Mouse (Mus musculus) cerebellum, adult 11-12 months (tissue): ENCODE measurements around the gene Myo16.

Source experiments
- DNase-seq: peaks from one replicate; pipeline ENCODE4 v3.0.0; 2022

Gene Myo16

GRCm38 (mm10) chr8:10562636-10563035, 408.9 kb downstream of the Myo16 start:
- DNase-seq: no peak

- DNase-seq: no peak
Observed at GRCm38 (mm10) chr8:10565231-10566029, 411.7 kb downstream of the Myo16 start.

DNA sequence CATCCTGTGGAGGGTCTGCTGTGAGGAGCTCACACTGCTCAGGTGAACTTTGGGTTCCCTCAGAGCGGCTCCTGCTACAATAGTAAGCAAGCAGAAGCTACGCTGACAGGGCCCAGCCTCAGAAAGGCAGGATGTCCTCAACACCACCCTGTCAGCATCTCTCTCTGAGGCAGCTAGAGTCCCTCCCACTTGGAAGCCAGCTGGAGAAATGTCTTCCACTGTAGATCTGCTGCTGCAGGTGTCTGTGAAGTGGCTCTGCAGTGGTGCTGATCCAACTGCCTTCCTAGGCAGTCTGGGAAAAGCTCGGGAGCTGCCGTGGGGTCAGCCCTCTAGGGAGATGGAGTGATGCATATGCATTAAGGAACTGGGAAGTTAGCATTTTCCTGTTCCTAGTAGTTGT, 414.7 kb downstream of the Myo16 start:
- no peak for DNase-seq

DNA sequence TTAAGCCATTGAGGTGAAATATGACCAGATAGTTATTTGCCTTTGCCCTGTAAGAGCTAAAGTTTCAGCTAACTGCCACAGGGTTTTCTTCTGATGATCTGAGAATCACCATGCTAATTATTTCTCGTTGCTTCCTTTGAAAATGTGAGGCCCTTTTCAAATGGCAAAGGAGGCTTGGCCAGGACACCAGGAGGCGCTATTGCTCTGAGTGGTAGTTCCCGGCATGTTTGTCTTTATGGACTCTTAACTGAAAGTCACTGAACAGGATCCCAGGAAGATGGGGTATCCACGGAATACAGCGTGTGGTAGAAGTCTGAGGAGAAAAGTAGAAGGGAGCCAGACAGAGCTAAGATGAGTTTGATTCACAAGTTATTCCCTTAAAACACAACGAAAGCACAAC, 420.4 kb downstream of the Myo16 start:
- peak; percentile 34 for DNase-seq

- DNase-seq: no peak
Observed at GRCm38 (mm10) chr8:10575244-10575643, 421.5 kb downstream of the Myo16 start.

DNA sequence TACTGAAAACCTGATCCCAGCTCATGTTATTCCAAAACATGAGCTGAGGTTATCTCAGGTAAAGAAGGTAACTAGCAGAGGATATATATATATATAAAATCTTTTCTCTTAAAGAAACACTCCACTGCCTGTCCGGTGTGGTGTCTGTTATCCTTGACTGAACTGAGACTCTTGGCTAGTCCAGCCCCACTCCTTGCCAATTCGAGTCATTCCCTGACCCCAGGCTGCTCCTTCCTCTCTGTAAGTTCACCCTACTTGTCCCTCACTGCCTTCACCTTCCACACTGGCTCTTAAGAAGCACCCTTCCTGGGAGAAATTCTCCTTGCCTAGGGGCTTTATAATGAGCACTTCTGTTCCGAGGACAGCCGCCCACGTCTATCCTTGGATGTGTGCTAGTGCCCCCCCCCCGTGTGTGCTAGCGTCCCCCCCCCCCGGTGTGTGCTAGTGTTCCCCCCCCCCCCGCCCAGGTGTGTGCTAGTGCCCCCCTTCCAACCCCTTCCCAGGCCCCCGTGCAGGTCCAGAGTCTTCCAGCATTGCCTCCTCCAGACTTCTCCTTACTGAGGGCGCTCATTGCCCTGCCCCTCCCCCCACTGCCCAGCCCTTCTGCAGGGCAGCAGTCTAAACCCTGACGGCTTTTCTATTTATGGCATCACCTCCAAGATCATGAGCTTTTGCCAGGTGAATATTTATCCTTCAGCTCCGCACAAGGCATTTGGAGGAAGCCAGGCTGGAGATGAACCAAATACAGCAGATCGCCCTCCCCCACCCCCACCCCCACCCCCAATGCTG, 433.4 kb downstream of the Myo16 start:
- DNase-seq: no peak

GRCm38 (mm10) chr8:10589422-10589933, 435.8 kb downstream of the Myo16 start:
- no peak for DNase-seq

DNA sequence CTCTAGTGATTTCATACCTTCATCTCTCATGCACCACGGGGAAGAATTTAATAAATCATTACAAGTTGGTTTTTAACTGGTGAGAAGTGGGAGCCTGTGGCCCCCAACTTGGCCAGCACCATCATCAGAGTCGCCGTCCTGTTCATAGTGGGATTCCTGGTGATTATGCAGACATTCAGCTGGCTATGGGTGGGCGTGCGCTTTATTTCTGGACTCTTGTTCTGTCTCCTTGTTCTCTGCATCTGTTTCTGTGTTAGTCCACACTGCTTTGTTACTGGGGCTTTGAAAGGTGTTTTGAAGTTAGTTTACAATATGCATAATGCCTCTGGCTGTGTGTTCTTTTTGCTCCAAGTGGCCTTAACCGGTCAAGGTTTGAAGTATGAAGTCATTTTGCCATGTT, 439.2 kb downstream of the Myo16 start:
- DNase-seq: no peak

DNA sequence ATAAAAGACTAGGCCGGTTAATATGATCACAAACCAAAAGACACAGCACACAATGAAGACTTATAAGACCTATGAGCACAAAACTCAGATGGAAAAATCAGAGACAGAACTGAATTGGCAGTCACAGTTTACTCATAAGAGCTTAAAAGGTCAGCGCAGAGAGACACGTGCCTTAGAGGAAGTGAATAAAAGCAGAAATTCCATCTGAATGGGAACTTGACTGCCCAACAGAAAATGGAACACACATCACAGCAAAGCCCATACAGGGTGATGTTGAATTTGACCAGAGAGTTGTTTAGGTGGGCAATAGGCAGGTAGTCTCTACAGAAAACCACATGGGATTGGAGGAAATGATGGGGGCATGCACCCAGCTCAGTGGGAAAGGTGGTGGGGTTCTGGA, 442.6 kb downstream of the Myo16 start:
- DNase-seq: no peak

GRCm38 (mm10) chr8:10597595-10597994, 443.9 kb downstream of the Myo16 start:
- no peak for DNase-seq

DNA sequence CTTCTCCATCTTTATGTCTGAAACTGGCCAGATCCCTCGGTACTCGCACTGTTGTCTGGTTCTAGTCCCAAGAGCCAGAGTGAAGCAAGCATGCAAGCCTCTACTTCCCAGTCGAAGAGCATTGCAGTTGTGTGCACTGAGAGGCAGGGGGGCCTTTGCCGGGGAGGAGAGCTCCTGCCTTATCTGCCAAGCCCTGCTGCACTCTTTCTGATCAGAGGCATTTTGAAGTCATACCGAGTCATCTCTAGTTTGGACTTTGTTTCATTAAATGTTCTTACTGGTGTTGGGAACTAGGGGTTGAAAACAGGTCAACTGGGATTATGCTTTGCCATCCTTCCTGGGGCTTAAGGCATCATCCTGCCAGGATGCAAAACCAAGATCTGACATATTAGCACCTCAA, 445.2 kb downstream of the Myo16 start:
- DNase-seq: no peak

GRCm38 (mm10) chr8:10606028-10606815, 452.5 kb downstream of the Myo16 start:
- DNase-seq: no peak

GRCm38 (mm10) chr8:10606816-10607209, 453.1 kb downstream of the Myo16 start:
- no peak for DNase-seq

DNA sequence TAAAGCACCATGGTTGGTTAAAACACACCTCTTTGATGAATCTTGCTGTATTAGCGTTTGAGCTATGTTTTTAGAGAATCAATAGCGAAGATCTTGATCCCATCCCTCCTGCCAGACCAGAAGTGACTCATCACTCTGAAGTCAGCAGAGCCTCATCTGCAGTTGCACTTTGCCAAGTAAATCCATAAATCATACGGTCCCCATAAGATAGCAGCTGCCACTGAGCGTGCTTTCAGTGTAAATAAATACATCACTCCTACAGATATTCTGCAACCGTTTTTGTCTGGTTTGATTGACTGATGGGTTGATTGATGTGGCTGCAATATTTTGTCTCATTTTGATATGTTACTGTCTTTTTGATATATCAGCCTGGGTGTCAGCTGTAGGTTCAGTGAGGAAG, 457.9 kb downstream of the Myo16 start:
- DNase-seq: no peak

DNA sequence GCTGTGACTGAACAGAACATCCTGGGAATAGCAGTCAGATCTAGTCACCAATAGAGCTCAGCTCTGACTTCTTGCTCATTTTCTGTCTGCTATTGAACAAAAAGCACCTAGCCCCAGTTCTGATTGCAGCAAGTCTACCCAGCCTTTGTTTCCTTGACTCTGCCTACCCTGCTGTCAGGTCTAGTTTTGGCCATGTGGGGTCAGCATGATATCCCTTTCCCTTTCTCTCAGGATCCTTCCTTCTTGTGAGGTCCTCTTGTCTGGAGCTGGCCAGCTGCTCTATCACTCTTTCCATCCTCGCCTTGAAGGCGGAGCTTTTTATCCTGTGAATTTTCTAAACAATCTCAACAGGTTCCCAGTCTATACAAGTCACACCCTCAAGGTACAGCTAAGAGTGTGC, 459.7 kb downstream of the Myo16 start:
- DNase-seq: no peak

DNA sequence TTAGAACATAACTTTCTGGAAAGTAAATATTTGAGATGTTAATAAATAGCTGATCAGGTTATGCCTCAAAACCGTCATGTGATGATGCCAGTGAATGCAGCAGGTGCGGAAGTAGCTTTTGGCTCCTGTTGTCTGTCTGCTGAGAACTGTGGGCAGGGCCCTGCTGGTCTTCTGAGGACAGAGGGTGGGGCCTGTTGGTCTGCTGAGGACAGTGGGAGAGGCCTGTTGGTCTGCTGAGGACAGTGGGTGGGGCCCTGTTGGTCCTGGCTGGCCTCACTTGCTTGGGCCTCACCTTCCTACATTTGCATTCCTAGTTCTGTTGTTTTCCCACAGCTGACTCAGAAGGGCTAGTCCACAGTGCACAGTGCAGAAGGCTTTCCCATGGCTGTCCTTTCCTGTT, 466.0 kb downstream of the Myo16 start:
- DNase-seq: no peak

DNA sequence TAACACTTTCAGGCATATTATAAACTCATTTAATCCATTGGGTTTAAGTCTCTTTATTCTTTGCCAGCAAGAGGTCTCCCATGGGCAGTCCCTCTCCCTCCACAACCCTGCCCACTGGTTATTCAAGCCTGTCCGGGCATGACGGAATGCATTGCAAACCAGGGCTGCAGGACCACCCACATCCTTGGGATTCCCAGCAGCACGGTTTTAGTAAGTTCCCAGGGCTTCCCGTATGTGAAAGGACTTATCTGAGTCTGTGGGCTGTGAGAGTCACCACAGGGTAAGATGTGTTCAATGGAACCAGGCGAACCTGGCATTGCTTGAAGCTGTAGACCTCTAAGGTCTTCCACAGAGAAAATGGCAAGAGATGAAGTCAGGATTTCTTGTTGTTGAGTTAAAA, 471.6 kb downstream of the Myo16 start:
- DNase-seq: no peak

GRCm38 (mm10) chr8:10628725-10629124, 475.0 kb downstream of the Myo16 start:
- DNase-seq: no peak

GRCm38 (mm10) chr8:10629862-10630261, 476.2 kb downstream of the Myo16 start:
- DNase-seq: no peak

- no peak for DNase-seq
Observed at GRCm38 (mm10) chr8:10631006-10631405, 477.3 kb downstream of the Myo16 start.

- no peak for DNase-seq
Observed at GRCm38 (mm10) chr8:10632603-10633002, 478.9 kb downstream of the Myo16 start.

- DNase-seq: no peak
Observed at GRCm38 (mm10) chr8:10633360-10634140, 479.8 kb downstream of the Myo16 start.
